Mouse (Mus musculus): ENCODE data around the gene Gm10392. TPM values are rescaled to one million over a fixed set of nuclear protein-coding genes. Genes with fewer than 3 reads are reported as not detected.

Gm10392 gene
- total and polyA plus RNA-seq, 2 experiments from 2014 or later: not detected

DNA sequence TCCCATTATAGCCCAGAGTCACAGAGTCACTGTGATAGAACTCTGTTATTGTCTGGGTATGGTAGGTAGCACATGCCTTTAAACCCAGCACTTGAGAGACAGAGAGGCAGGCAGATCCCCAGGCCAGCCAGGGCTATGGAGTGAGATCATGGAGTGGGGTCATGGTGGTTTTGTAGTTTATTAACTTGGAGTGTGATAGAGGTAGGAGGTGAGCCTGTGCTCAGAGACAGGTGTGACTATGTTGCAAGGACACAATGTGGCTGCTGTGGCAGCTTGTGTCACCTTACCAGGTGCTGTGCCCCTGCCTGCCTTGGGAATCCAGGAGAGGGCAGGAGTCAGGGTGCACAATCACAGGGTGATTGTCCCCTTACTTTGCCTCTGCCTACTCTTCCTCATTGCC, 23.5 kb downstream of the Gm10392 start:
- peaks cover 10% of the 10 kb centered on the region for H3K36me3 ChIP-seq (ENCODE audit: insufficient read depth, low read length)
- peaks cover 36% of the 10 kb centered on the region for H3K4me1 ChIP-seq (ENCODE audit: insufficient read depth, low read length)
- TF ChIP-seq CTCF (IDR thresholded peaks at IDR 0.05; ENCODE audit: low read depth): no peak
- no peaks in the 10 kb centered on the region for H3K27me3 ChIP-seq (ENCODE audit: insufficient read depth, low read length)
- no peaks in the 10 kb centered on the region for H3K9me3 ChIP-seq (ENCODE audit: low read length)
- no peak overlapping the region for H3K4me2 ChIP-seq (ENCODE audit: low read depth, low read length)
- H3K27ac ChIP-seq: no peak overlapping the region
- no peak for ATAC-seq
- DNase-seq (ENCODE audit: low spot score): no peak
- H3K9ac ChIP-seq (replicated peaks; ENCODE audit: low read length): peak overlapping the region; percentile 97; the same call in 1 of the 2 replicates
- no peak overlapping the region for H3K4me3 ChIP-seq (ENCODE audit: low read length)

DNA sequence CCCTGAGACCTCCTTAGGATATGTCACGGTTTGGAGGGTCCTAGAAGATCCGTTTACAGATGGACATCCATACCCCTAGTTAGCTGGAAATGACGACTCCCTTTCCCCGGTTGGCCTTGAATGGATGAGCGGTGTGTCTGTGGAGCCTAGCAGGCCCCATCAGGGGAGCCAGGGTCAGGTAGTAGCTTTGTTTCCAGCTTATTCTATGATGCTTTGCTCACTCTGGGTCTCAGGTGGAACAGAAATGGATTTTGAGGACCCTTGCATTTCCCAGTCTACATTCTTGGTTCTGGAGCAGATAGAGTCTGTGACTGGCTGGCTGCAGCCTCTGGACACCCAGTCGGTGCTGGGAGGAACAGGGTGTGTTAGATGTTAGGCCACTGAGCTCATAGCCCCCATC, 24.2 kb downstream of the Gm10392 start:
- peak overlapping the region; percentile 97; the same call in 1 of the 2 replicates for H3K9ac ChIP-seq (replicated peaks; ENCODE audit: low read length)
- H3K4me3 ChIP-seq (ENCODE audit: low read length): peak overlapping the region; percentile 93
- H3K4me2 ChIP-seq (ENCODE audit: low read depth, low read length): peak overlapping the region; percentile 94
- H3K27ac ChIP-seq: peak overlapping the region; percentile 95; the same call in 1 of the 2 replicates
- 73% methylated on average over 6 of the region's 6 CpGs for WGBS
- no peaks in the 10 kb centered on the region for H3K9me3 ChIP-seq (ENCODE audit: low read length)
- TF ChIP-seq CTCF (IDR thresholded peaks at IDR 0.05; ENCODE audit: low read depth): no peak
- no peak for DNase-seq (ENCODE audit: low spot score)
- no peaks in the 10 kb centered on the region for H3K27me3 ChIP-seq (ENCODE audit: insufficient read depth, low read length)
- H3K4me1 ChIP-seq (ENCODE audit: insufficient read depth, low read length): peaks cover 35% of the 10 kb centered on the region
- peaks cover 6% of the 10 kb centered on the region for H3K36me3 ChIP-seq (ENCODE audit: insufficient read depth, low read length)
- ATAC-seq: no peak

DNA sequence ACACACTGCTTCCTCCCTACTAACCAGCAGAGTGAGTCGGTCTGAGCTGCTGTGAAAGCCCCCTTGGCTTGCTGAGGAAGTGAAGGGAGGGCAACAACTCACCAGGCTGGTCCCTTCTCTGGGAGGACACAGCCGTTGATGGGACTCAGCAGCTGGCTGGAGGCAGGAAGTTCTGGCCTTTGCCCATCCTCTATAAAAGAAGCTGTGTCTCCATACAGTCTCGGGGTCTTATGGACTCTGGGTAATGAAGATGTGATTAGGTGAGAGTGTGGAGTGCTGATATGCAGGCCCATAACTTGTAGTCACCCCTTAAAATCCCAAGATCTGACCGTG, 24.7 kb downstream of the Gm10392 start:
- Histone ChIP-seq H3K4me3 (ENCODE audit: low read length) (peak overlapping the region; percentile 93), H3K9me3 (ENCODE audit: low read length) (no peaks in the 10 kb centered on the region), H3K27ac (peak overlapping the region; percentile 95), H3K27me3 (ENCODE audit: insufficient read depth, low read length) (no peaks in the 10 kb centered on the region), H3K4me1 (ENCODE audit: insufficient read depth, low read length) (peaks cover 35% of the 10 kb centered on the region), H3K4me2 (ENCODE audit: low read depth, low read length) (peak overlapping the region; percentile 94), H3K36me3 (ENCODE audit: insufficient read depth, low read length) (peaks cover 1% of the 10 kb centered on the region), H3K9ac (replicated peaks; ENCODE audit: low read length) (peak overlapping the region; percentile 97)
- DNase-seq (ENCODE audit: low spot score) (no peak), ATAC-seq (no peak)
- no peak for TF ChIP-seq CTCF (IDR thresholded peaks at IDR 0.05; ENCODE audit: low read depth)
- WGBS: 28% methylated on average over 4 of the region's 4 CpGs

DNA sequence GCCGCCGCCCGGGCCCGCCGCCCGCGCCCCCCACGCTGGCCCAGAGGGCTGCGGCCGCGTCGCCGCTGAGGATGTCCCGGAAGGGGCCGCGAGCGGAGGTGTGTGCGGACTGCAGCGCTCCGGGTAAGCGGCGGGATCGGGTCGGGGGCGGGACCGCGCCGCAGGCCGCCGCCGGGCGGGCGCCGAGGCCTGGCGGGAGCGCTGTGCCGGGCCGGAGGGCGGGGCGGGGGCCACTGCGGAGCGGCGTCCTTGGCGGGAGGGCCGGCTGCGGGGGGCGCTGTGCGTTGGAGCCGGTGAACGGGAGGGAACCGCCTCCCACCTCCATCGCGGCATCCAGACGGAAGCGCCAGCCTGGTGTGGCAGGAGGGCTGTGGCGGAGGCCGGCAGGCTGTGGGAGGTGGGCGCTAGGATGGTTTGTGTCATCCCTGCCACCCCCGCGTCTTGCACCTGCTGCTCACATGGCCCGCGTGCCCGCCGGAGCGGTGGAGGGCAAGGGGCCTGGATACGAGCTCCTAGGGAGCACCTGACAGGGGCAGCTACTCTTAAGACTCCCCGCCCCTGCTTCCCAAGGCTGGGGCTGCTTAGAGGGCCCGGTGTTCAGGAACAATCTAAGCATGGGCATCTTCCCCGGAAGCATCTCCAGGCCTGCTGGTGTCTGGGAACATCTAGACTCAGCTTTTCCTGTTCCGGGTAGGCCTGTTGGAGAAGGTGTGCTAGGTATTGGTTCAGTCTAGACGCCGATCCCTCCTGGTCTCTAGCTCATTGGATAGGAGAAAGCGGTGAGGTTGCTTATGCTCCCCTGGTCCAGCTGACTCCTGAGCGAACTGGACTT, 25.3 kb downstream of the Gm10392 start, which contains the start of gene Git1:
TSS of gene Git1 (plus strand) at position 51 of the 832 bp plus-strand sequence.
- peak; percentile 12 for TF ChIP-seq CTCF (IDR thresholded peaks at IDR 0.05; ENCODE audit: low read depth)
- Histone ChIP-seq H3K4me2 (ENCODE audit: low read depth, low read length) (peak within 1 kb of the TSS; percentile 94), H3K4me3 (ENCODE audit: low read length) (peak within 1 kb of the TSS; percentile 93), H3K27ac (peak within 1 kb of the TSS; percentile 95), H3K9me3 (ENCODE audit: low read length) (no peaks in the 10 kb centered on the region), H3K36me3 (ENCODE audit: insufficient read depth, low read length) (no peaks in the 10 kb centered on the region), H3K27me3 (ENCODE audit: insufficient read depth, low read length) (no peaks in the 10 kb centered on the region), H3K9ac (replicated peaks; ENCODE audit: low read length) (peak within 1 kb of the TSS; percentile 97), H3K4me1 (ENCODE audit: insufficient read depth, low read length) (peaks cover 38% of the 10 kb centered on the region)
- ATAC-seq (no peak; the same call in 1 of the 2 replicates), DNase-seq (ENCODE audit: low spot score) (peak; percentile 62)
- under 1% methylated on average over 50 of the region's 74 CpGs for WGBS

DNA sequence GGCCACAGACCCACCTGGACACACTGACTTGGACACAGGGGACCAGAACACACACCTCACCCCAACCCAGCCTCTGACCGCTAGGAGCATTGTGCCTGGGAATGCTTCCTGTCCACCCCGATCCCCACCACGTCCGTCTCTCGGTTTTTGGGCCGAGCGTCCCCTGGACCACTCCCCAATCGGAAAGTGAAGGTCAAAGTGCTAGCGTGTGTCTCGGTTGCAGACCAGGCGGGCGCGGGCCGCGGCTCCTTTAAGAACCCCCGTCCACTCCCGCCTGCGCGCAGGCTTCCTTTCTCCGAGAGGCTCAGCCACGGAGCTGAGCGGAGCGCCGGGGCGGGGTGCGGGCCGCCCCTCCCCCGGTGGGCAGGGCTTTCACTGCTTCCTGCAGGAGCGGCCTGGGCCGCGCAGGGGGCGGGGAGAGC, 26.1 kb downstream of the Gm10392 start:
- H3K9me3 ChIP-seq (ENCODE audit: low read length): no peaks in the 10 kb centered on the region
- WGBS: under 1% methylated on average over 30 of the region's 32 CpGs
- no peaks in the 10 kb centered on the region for H3K27me3 ChIP-seq (ENCODE audit: insufficient read depth, low read length)
- H3K36me3 ChIP-seq (ENCODE audit: insufficient read depth, low read length): no peaks in the 10 kb centered on the region
- H3K27ac ChIP-seq: peak overlapping the region; percentile 95
- peak overlapping the region; percentile 94 for H3K4me2 ChIP-seq (ENCODE audit: low read depth, low read length)
- H3K9ac ChIP-seq (replicated peaks; ENCODE audit: low read length): peak overlapping the region; percentile 97
- peak; percentile 41 for TF ChIP-seq CTCF (IDR thresholded peaks at IDR 0.05; ENCODE audit: low read depth)
- H3K4me1 ChIP-seq (ENCODE audit: insufficient read depth, low read length): peaks cover 37% of the 10 kb centered on the region
- DNase-seq (ENCODE audit: low spot score) (peak; percentile 96), ATAC-seq (peak; percentile 76)
- peak overlapping the region; percentile 93 for H3K4me3 ChIP-seq (ENCODE audit: low read length)

DNA sequence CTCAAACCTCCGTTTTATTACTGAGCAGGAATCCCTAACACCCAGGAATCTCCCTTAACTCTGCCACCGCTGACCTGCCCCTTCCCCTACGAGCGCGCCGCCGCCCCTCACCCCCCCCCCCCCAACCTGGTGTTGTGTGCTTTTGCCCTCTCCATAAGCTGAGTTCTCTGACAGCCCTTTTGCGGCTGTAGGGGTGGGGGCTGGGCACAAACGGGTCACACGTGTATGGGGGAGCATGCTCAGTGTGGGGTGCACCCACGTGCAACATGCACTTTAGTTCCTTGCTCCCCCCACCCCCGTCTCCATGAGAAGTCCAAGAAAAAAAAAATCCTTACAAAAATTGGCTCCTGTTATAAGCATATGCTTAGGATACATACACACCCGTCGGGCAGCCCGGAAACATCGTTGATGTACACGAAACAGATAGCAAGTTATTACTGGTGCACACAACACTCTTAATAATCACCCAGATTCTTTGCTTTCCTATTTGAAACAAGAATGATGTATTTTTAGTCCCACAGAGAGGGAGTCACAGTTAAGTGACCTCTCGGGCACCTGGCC, 26.6 kb downstream of the Gm10392 start:
- under 1% methylated on average over 18 of the region's 18 CpGs for WGBS
- Histone ChIP-seq H3K4me1 (ENCODE audit: insufficient read depth, low read length) (peaks cover 40% of the 10 kb centered on the region), H3K4me2 (ENCODE audit: low read depth, low read length) (peak overlapping the region; percentile 94), H3K36me3 (ENCODE audit: insufficient read depth, low read length) (no peaks in the 10 kb centered on the region), H3K27ac (peak overlapping the region; percentile 95), H3K27me3 (ENCODE audit: insufficient read depth, low read length) (no peaks in the 10 kb centered on the region), H3K9ac (replicated peaks; ENCODE audit: low read length) (peak overlapping the region; percentile 97), H3K4me3 (ENCODE audit: low read length) (peak overlapping the region; percentile 93), H3K9me3 (ENCODE audit: low read length) (no peaks in the 10 kb centered on the region)
- ATAC-seq: no peak
- no peak for TF ChIP-seq CTCF (IDR thresholded peaks at IDR 0.05; ENCODE audit: low read depth)
- peak; percentile 36 for DNase-seq (ENCODE audit: low spot score)

All from hindbrain, postnatal 0 days (tissue).